Mouse (Mus musculus): Measurements from ENCODE around the gene Esp6.
"Not testable (repeated sequence)": the region's sequence is repeated elsewhere in the genome, so short reads cannot be mapped to it uniquely, and the experiment has no call there.

The Esp6 gene

DNA sequence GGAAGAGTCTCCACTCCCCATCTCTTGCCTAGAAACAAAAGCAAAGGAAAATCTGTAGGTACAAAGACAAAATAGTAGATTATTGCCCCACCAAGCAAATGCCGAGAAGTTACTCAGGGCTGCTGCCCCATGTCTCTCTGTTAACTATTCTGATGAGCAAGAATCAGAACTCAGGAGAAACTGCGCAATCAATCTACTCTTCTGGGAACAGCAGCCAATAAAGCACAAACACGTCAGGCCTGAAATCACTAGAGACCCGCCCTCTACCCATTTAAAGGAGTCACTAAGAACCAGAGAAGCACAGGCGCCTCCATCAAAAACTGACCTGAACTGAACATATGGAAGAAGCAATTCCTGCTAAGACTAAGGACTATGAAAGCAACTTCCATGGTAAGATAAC is at the start of gene Esp6:
TSS of gene Esp6 (plus strand) at position 301 of the 400 bp plus-strand sequence.
- DNase-seq (ENCODE audit: low read depth, low spot score), result no peak

DNA sequence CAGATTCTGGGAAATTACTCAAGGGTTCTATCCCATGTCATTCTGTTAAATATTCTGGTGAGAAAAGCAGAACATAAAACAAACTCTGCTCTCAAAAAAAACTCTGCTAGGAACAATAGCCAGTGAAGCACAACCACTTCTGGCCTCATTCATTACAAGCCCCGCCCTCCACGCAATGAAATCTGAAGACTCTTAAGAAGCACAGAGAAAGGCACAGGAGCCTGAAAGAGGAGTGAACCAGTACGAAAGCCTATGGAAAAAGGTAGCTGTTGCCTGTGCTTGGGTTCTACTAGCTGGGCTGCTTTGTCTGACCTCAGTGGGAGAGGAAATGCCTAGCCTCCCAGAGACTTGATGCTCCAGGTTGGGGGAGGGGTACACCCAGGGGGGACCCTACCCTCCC is 41.5 kb upstream of the Esp6 start, which contains the start of gene Esp8:
TSS of gene Esp8 (plus strand) at position 205 of the 400 bp plus-strand sequence.
- DNase-seq (ENCODE audit: low read depth, low spot score), result no peak

DNA sequence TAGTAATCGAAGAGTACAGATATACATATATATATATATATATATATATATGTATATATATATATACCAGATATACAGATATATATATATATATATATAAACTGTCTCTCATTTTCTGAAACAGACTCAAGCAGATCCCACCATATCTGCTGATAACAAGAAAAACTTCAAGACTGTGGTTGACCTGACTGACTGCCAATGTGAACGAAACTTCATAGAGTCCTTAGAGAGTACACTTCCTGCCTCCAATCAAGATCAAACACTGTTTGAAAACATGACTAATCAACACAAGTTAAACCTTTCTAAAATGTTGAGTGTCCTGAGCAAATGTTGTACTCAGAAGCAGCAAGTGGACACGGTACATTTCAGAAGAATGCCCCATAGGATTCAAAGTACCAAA is 31.5 kb upstream of the Esp6 start:
- DNase-seq (ENCODE audit: low read depth, low spot score), result no peak

DNA sequence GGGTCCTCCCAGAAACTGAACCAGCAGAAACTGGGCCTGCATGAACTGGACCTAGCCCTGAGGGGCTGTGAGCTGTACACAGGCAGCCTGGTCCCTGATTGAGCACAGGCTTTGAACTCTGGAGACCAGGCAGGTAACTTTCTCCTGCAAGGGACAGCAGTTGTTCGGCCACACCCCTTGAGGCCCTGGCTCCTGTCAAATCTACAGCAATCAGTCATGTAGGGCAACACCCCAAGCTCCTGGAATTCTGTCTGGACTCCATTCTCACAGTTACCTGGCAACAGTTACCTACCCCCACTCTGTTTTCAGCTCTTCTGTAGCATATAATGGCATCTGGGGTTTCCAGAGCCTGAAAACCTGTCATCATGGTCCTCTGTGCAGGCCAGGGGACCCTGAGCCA is 30.2 kb upstream of the Esp6 start:
- no peak for DNase-seq (ENCODE audit: low read depth, low spot score)

DNA sequence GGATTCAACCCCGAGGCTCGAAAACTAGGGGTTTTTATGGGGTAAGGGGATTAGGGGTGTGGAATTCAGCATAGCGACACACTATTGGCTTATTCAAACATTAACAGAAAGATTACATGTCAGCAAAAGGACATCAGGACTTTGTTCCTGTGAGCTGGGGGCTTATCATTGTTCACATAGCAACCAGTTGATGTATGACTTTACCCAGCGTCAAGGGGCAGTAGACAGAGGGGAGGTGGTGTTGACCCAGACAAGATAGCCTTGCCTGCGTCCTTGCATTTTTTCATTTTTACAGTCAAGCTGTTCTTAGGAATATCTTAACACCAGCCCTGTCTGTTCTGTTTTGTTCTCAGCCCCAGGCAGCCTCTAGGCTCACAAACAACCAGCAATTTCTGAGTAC is 14.3 kb upstream of the Esp6 start:
- not testable (repeated sequence) for DNase-seq (ENCODE audit: low read depth, low spot score)

DNA sequence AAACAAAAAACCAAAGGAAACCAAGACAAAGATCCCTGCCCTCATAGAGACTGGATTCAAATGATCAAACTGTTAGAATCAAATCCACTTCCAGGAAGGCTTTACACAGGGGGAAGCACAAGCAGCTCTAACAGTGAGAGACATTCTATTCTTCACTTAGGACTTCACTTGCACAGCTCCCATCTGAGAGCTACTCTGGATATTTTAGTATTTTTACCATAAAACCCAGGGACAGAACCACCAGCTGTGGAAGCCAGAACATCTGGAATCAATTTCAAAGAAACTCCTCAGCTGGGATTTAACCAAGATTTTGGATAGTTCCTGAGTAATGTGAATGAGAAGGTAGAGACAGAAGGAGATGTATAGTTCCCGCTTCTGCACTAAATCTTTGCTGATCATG is 7.8 kb upstream of the Esp6 start:
- DNase-seq (ENCODE audit: low read depth, low spot score), result peak; percentile 9

DNA sequence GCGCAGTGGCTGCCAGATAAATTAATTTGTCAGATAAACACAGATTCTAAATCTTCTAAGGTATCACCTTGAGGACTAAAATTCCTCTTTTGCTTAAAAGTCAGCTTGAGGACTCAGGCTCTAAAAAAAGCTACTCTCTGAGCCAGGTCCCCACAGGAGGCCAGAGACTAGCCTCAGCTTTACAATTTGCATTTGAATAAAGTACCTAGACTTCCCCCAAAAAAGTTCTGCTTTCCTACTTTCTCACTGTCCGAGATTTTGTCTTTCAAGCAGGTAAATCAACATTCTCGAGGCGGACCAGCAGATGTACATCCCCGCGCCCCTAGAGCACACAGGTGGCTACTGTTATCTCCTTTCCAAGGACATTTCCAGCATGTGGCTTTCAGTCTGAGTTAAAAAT is 22.6 kb downstream of the Esp6 start:
- not testable (repeated sequence) for DNase-seq (ENCODE audit: low read depth, low spot score)

DNA sequence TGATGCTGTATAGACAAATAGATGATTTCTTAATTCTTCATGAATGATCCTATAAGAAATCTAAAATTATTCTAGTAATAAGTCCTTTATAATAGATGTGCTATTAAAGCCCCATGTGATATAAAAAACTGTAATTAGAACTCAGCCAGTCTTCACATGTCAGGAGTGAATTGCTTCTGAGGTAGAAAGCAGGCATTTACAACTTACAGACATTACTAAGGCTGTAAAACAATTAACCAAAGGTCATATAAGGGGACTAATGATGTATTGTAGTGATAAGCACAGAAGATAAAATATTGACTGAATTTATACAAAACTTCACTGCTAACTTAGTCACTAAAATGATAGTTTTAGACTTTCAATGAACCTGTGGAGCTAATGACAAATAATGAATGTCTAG is 30.0 kb downstream of the Esp6 start:
- DNase-seq (ENCODE audit: low read depth, low spot score), result no peak

DNA sequence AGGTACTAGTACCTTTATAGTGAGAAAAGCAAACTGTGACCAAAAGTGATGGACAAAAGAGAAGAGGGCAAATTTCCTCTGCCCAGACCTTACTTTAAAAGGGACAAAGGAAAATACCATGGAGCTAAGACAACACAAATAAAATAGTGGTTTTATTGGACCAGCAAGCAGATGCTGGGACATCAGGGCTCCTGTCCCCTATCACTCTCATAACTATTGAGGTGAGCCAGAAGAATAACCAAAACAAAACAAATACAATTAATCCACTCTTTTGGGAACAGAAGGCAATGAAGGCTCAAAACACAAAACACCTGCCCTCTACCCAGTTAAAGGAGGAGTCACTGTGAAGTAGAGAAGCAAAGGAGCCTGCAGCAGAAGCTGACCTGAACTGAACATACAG is 37.0 kb downstream of the Esp6 start, which contains the start of gene Esp4:
TSS of gene Esp4 (plus strand) at position 301 of the 400 bp plus-strand sequence.
- DNase-seq (ENCODE audit: low read depth, low spot score), result no peak

All from embryo, embryonic 11.5 days (tissue).